Mouse (Mus musculus): Measurements from ENCODE around the gene Spaca7. TPM values are rescaled to one million over a fixed set of nuclear protein-coding genes. Genes with fewer than 3 reads are reported as not detected.

The Spaca7 gene
- not detected in 2 replicates for polyA plus RNA-seq (2012)

GRCm38 (mm10) chr8:12572814-12573534 is at the start of gene Spaca7:
Gene Spaca7 (plus strand): TSS chr8:12573029.
- TF ChIP-seq GATA1 (IDR thresholded peaks at IDR 0.05; ENCODE audit: low read length) (no peak), TAL1 (IDR thresholded peaks at IDR 0.05; ENCODE audit: low read length) (no peak)
- no peak within 1 kb of the TSS for H3K4me3 ChIP-seq (replicated peaks)
- no peaks in the 10 kb centered on the region for H3K4me1 ChIP-seq (ENCODE audit: control insufficient read depth)
- H3K9me3 ChIP-seq (ENCODE audit: control insufficient read depth, low read length) = no peaks in the 10 kb centered on the region
- peaks cover 5% of the 10 kb centered on the region; the same call in 1 of the 2 replicates for H3K27me3 ChIP-seq (ENCODE audit: control insufficient read depth)
- no peaks in the 10 kb centered on the region for H3K36me3 ChIP-seq (ENCODE audit: control insufficient read depth)

- no peaks in the 10 kb centered on the region for H3K36me3 ChIP-seq (ENCODE audit: control insufficient read depth)
- H3K9me3 ChIP-seq (ENCODE audit: control insufficient read depth, low read length) = no peaks in the 10 kb centered on the region
- TF ChIP-seq TAL1 (IDR thresholded peaks at IDR 0.05; ENCODE audit: low read length) (no peak), GATA1 (IDR thresholded peaks at IDR 0.05; ENCODE audit: low read length) (no peak)
- H3K27me3 ChIP-seq (ENCODE audit: control insufficient read depth) = no peaks in the 10 kb centered on the region
- no peaks in the 10 kb centered on the region for H3K4me1 ChIP-seq (ENCODE audit: control insufficient read depth)
- H3K4me3 ChIP-seq (replicated peaks) = no peak overlapping the region
These were observed 48.5 kb upstream of the Spaca7 start for GRCm38 (mm10) chr8:12524279-12524678.

GRCm38 (mm10) chr8:12528659-12529058 is 44.2 kb upstream of the Spaca7 start:
- H3K36me3 ChIP-seq (ENCODE audit: control insufficient read depth) = no peaks in the 10 kb centered on the region
- no peaks in the 10 kb centered on the region for H3K27me3 ChIP-seq (ENCODE audit: control insufficient read depth)
- H3K4me1 ChIP-seq (ENCODE audit: control insufficient read depth) = no peaks in the 10 kb centered on the region
- TF ChIP-seq TAL1 (IDR thresholded peaks at IDR 0.05; ENCODE audit: low read length) = no peak
- TF ChIP-seq GATA1 (IDR thresholded peaks at IDR 0.05; ENCODE audit: low read length) = no peak
- no peak overlapping the region for H3K4me3 ChIP-seq (replicated peaks)
- H3K9me3 ChIP-seq (ENCODE audit: control insufficient read depth, low read length) = no peaks in the 10 kb centered on the region

- Histone ChIP-seq H3K4me3 (replicated peaks) (no peak overlapping the region), H3K4me1 (ENCODE audit: control insufficient read depth) (no peaks in the 10 kb centered on the region), H3K27me3 (ENCODE audit: control insufficient read depth) (no peaks in the 10 kb centered on the region), H3K9me3 (ENCODE audit: control insufficient read depth, low read length) (no peaks in the 10 kb centered on the region), H3K36me3 (ENCODE audit: control insufficient read depth) (no peaks in the 10 kb centered on the region)
- TF ChIP-seq GATA1 (IDR thresholded peaks at IDR 0.05; ENCODE audit: low read length) (no peak), TAL1 (IDR thresholded peaks at IDR 0.05; ENCODE audit: low read length) (no peak)
These were observed 37.2 kb upstream of the Spaca7 start for GRCm38 (mm10) chr8:12535617-12536016.

- H3K4me3 ChIP-seq (replicated peaks) = no peak overlapping the region
- no peak for TF ChIP-seq GATA1 (IDR thresholded peaks at IDR 0.05; ENCODE audit: low read length)
- TF ChIP-seq TAL1 (IDR thresholded peaks at IDR 0.05; ENCODE audit: low read length) = no peak
- no peaks in the 10 kb centered on the region for H3K36me3 ChIP-seq (ENCODE audit: control insufficient read depth)
- H3K9me3 ChIP-seq (ENCODE audit: control insufficient read depth, low read length) = no peaks in the 10 kb centered on the region
- no peaks in the 10 kb centered on the region for H3K27me3 ChIP-seq (ENCODE audit: control insufficient read depth)
- H3K4me1 ChIP-seq (ENCODE audit: control insufficient read depth) = no peaks in the 10 kb centered on the region
These were observed 36.5 kb upstream of the Spaca7 start for GRCm38 (mm10) chr8:12536306-12536705.

GRCm38 (mm10) chr8:12545236-12545635 is 27.6 kb upstream of the Spaca7 start:
- TF ChIP-seq TAL1 (IDR thresholded peaks at IDR 0.05; ENCODE audit: low read length) (no peak), GATA1 (IDR thresholded peaks at IDR 0.05; ENCODE audit: low read length) (no peak)
- Histone ChIP-seq H3K27me3 (ENCODE audit: control insufficient read depth) (peaks cover 2% of the 10 kb centered on the region; the same call in 1 of the 2 replicates), H3K36me3 (ENCODE audit: control insufficient read depth) (no peaks in the 10 kb centered on the region), H3K4me3 (replicated peaks) (no peak overlapping the region), H3K4me1 (ENCODE audit: control insufficient read depth) (no peaks in the 10 kb centered on the region), H3K9me3 (ENCODE audit: control insufficient read depth, low read length) (no peaks in the 10 kb centered on the region)

GRCm38 (mm10) chr8:12545671-12546070 is 27.2 kb upstream of the Spaca7 start:
- H3K27me3 ChIP-seq (ENCODE audit: control insufficient read depth) = peaks cover 2% of the 10 kb centered on the region; the same call in 1 of the 2 replicates
- H3K4me1 ChIP-seq (ENCODE audit: control insufficient read depth) = no peaks in the 10 kb centered on the region
- no peak for TF ChIP-seq GATA1 (IDR thresholded peaks at IDR 0.05; ENCODE audit: low read length)
- no peak for TF ChIP-seq TAL1 (IDR thresholded peaks at IDR 0.05; ENCODE audit: low read length)
- no peaks in the 10 kb centered on the region for H3K36me3 ChIP-seq (ENCODE audit: control insufficient read depth)
- H3K4me3 ChIP-seq (replicated peaks) = no peak overlapping the region
- H3K9me3 ChIP-seq (ENCODE audit: control insufficient read depth, low read length) = no peaks in the 10 kb centered on the region

- TF ChIP-seq TAL1 (IDR thresholded peaks at IDR 0.05; ENCODE audit: low read length) (no peak), GATA1 (IDR thresholded peaks at IDR 0.05; ENCODE audit: low read length) (no peak)
- Histone ChIP-seq H3K9me3 (ENCODE audit: control insufficient read depth, low read length) (no peaks in the 10 kb centered on the region), H3K36me3 (ENCODE audit: control insufficient read depth) (no peaks in the 10 kb centered on the region), H3K4me3 (replicated peaks) (no peak overlapping the region), H3K27me3 (ENCODE audit: control insufficient read depth) (peaks cover 2% of the 10 kb centered on the region; the same call in 1 of the 2 replicates), H3K4me1 (ENCODE audit: control insufficient read depth) (no peaks in the 10 kb centered on the region)
These were observed 25.2 kb upstream of the Spaca7 start for GRCm38 (mm10) chr8:12547466-12548220.

- Histone ChIP-seq H3K4me1 (ENCODE audit: control insufficient read depth) (no peaks in the 10 kb centered on the region), H3K9me3 (ENCODE audit: control insufficient read depth, low read length) (no peaks in the 10 kb centered on the region), H3K36me3 (ENCODE audit: control insufficient read depth) (no peaks in the 10 kb centered on the region), H3K4me3 (replicated peaks) (no peak overlapping the region), H3K27me3 (ENCODE audit: control insufficient read depth) (peaks cover 2% of the 10 kb centered on the region; the same call in 1 of the 2 replicates)
- TF ChIP-seq TAL1 (IDR thresholded peaks at IDR 0.05; ENCODE audit: low read length) = no peak
- TF ChIP-seq GATA1 (IDR thresholded peaks at IDR 0.05; ENCODE audit: low read length) = no peak
These were observed 24.6 kb upstream of the Spaca7 start for GRCm38 (mm10) chr8:12548255-12548654.
